Mouse (Mus musculus): Measurements from ENCODE around the gene Col5a1. TPM values are rescaled to one million over a fixed set of nuclear protein-coding genes. Genes with fewer than 3 reads are reported as not detected.

Gene Col5a1
- total RNA-seq, 2 experiments from 2014 or later: 204 to 280 TPM

Other genes starting within 250 kb of the Col5a1 start
- 10 to 100 TPM; 58.8 to 61.3 TPM for gene Rxra, start 210.0 kb upstream of the Col5a1 start, total RNA-seq (2021)
- gene Fcnb, start 198.5 kb downstream of the Col5a1 start, total RNA-seq (2021): under 1 TPM in 1 of 2 experiments, not detected in 1; 0.45 TPM